Mouse (Mus musculus) embryonic stem cell, embryonic (primary cell): Measurements from ENCODE around the gene Abhd14a.

Experiments
- CTCF ChIA-PET, 4 experiments: fragments of 300-600 bp in 2 of 4; fragments of 350-600 bp in 2 of 4; sonication (Branson Sonifier 250); formaldehyde crosslinking; loops; one replicate each; lab custom pipeline; 2022; ENCODE audit warnings: inconsistent platforms in 2 of 4; lab: Charles Lee
- POLR2A ChIA-PET, 4 experiments: fragments of 300-600 bp in 2 of 4; fragments of 350-600 bp in 2 of 4; sonication (Branson Sonifier 250); formaldehyde crosslinking; loops; one replicate each; lab custom pipeline; 2022; ENCODE audit warnings: antibody characterized with exemption in 4 of 4, inconsistent platforms in 1 of 4; lab: Charles Lee

Abhd14a gene

DNA sequence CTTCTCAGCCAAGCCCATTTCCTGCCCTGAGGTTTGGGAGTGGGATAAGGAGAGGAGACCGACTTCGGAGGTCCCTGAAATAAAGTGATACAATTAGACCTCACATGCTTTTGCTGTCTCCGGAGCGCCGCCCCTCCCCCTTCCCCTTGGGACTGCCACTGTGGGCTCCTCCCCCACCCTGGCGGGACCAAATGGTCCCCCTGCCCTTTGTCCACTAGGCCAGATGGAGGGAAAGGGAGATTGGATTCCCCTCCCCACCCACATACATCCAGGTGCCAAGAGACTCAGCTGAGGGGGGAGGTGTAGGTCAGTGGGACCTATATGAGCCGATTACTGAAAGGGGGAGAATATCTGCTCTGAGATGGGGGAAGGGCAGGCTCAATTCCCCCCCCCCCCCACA lies 5.3 kb upstream of the Abhd14a start:
- POLR2A ChIA-PET, result interaction anchor here (0.6 to 16.6 kb wide), 26 partner anchors 11 to 958 kb away, joined by 3 to 505 read pairs (median 5); partner anchors contain the start of genes Acy1 (in 3 of the 4), Rpl29 (in 3 of the 4), Parp3 (in 2 of the 4) and Rrp9 (in 2 of the 4)
- CTCF ChIA-PET, result interaction anchor here in 3 of 4 experiments (0.6 to 7.4 kb wide), 9 partner anchors 15 to 241 kb away, joined by 3 to 86 read pairs (median 4); partner anchors contain the start of genes Parp3 (in 3 of the 3), Acy1 (in 1 of the 3) and Rrp9 (in 1 of the 3)

DNA sequence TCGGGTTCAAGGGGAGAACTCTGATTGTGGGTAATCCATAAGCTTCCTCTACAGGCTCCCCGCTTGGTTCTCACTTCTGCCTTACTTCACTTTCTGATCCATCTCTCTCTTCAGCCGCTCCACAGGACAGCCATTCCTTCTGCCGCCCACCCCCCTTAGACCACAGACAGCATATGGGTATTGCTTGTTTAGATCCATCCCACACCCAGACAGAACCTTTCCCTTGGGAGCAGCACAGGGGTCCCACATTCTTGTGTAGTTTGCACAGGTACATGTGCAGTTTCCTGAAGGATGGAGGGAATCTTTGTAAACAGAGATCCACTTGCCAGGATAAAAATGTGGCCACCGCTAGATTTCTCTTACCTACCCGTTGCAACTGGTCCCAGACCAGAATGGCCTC lies 4.9 kb upstream of the Abhd14a start:
- CTCF ChIA-PET, result interaction anchor here in 2 of 4 experiments (1.3 to 7.4 kb wide), 3 partner anchors 24 to 31 kb away, joined by 6 to 86 read pairs (median 9); partner anchors contain the start of genes Parp3 (in 2 of the 2) and Rrp9 (in 1 of the 2)
- POLR2A ChIA-PET, result interaction anchor here (0.6 to 16.6 kb wide), 17 partner anchors 13 to 282 kb away, joined by 3 to 505 read pairs (median 5); partner anchors contain the start of genes Acy1 (in 3 of the 4), Rpl29 (in 3 of the 4), Parp3 (in 2 of the 4) and Rrp9 (in 2 of the 4)

DNA sequence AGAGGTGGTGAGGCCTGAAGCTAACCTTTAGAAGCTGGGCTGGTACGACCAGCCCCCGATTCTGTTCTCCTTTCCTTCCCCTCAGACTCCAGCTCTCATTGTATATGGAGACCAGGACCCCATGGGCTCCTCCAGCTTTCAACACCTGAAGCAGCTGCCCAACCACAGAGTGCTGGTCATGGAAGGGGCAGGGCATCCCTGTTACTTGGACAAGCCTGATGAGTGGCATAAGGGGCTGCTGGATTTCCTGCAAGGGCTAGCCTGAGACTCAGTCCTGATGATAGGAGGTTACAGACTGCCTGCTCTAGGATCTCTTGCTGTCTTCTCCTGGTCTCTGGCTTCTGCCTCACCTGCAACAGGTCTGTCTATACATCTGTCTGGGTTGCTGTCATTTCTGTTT lies 4.4 kb upstream of the Abhd14a start:
- POLR2A ChIA-PET, result interaction anchor here in 3 of 4 experiments (0.6 to 16.6 kb wide), 14 partner anchors 8 to 210 kb away, joined by 3 to 505 read pairs (median 10); partner anchors contain the start of genes Rpl29 (in 3 of the 3), Acy1 (in 2 of the 3), Parp3 (in 2 of the 3) and Rrp9 (in 2 of the 3)
- CTCF ChIA-PET, result interaction anchor here in 1 of 4 experiments (1.0 to 7.4 kb wide), 2 partner anchors 14 to 24 kb away, joined by 3 to 86 read pairs; partner anchors contain the start of genes Acy1, Parp3 and Rrp9

DNA sequence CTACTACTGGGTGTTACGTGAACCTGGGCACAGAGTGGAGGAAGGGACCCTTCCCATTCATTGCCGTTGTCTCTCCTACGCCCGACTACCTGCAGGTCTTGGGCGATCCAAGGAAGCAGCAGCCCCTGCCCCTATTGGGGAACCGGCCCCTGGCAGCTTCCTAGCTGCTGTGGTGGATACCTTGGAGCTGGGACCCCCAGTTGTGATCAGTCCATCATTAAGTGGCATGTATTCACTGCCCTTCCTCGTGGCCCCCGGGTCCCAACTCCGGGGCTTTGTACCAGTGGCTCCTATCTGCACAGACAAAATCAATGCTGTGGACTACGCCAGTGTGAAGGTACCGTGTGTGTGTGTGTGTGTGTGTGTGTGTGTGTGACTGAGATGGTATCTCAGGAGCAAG lies 3.8 kb upstream of the Abhd14a start:
- POLR2A ChIA-PET, result interaction anchor here in 3 of 4 experiments (0.8 to 16.6 kb wide), 19 partner anchors 9 to 289 kb away, joined by 3 to 505 read pairs (median 6); partner anchors contain the start of genes Acy1 (in 3 of the 3), Rpl29 (in 3 of the 3), Parp3 (in 2 of the 3) and Rrp9 (in 2 of the 3)
- CTCF ChIA-PET, result interaction anchor here in 2 of 4 experiments (1.0 to 7.4 kb wide), 4 partner anchors 13 to 25 kb away, joined by 3 to 86 read pairs (median 7); partner anchors contain the start of genes Parp3 (in 2 of the 2), Acy1 (in 1 of the 2) and Rrp9 (in 1 of the 2)

DNA sequence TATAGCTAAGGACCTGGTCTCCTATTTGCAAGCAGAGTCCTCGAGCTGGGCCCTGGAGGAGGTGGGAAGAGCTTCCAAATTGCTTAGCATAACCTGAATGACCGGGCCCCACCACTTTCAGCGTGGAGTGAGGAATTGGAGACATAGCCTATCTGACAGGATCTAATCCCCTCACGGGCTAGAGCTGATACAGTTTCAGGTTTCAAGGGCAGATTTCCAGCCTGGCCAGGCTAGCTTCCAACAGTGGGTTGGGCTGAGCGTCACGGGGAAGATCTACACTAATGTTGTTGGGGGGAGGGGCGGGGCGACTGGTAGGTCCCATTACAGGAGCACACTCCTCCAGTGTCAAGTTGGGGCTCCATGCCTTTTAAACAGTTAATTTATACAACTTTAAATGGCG lies 3.2 kb upstream of the Abhd14a start:
- CTCF ChIA-PET, result interaction anchor here (0.6 to 7.4 kb wide), 7 partner anchors 21 to 384 kb away, joined by 3 to 86 read pairs (median 6); partner anchors contain the start of genes Parp3 (in 3 of the 4) and Rrp9 (in 1 of the 4)
- POLR2A ChIA-PET, result interaction anchor here in 3 of 4 experiments (0.5 to 16.6 kb wide), 26 partner anchors 8 to 289 kb away, joined by 3 to 505 read pairs (median 5); partner anchors contain the start of genes Acy1 (in 3 of the 3), Rpl29 (in 3 of the 3), Parp3 (in 2 of the 3) and Rrp9 (in 2 of the 3)

DNA sequence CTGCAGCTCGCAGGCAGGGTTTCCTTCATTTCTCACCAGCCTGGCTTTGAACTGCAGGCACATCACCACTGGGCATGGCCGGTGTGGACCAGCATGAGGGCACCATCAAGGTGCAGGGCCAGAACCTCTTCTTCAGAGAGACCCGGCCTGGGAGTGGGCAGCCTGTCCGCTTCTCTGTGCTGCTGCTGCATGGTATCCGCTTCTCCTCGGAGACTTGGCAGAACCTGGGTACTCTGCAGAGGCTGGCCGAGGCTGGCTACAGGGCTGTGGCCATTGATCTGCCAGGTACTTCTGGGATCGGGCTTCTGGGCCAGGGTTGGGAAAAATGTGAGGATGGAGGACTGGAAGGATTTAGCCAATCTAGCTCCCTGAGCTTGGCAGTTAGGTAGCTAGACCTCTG lies 2.5 kb upstream of the Abhd14a start:
- CTCF ChIA-PET, result interaction anchor here in 3 of 4 experiments (0.9 to 7.4 kb wide), 6 partner anchors 22 to 194 kb away, joined by 3 to 86 read pairs (median 7); partner anchors contain the start of genes Parp3 (in 3 of the 3) and Rrp9 (in 1 of the 3)
- POLR2A ChIA-PET, result interaction anchor here in 3 of 4 experiments (0.7 to 16.6 kb wide), 20 partner anchors 8 to 280 kb away, joined by 3 to 505 read pairs (median 6); partner anchors contain the start of genes Acy1 (in 3 of the 3), Rpl29 (in 3 of the 3), Parp3 (in 2 of the 3) and Rrp9 (in 2 of the 3)

DNA sequence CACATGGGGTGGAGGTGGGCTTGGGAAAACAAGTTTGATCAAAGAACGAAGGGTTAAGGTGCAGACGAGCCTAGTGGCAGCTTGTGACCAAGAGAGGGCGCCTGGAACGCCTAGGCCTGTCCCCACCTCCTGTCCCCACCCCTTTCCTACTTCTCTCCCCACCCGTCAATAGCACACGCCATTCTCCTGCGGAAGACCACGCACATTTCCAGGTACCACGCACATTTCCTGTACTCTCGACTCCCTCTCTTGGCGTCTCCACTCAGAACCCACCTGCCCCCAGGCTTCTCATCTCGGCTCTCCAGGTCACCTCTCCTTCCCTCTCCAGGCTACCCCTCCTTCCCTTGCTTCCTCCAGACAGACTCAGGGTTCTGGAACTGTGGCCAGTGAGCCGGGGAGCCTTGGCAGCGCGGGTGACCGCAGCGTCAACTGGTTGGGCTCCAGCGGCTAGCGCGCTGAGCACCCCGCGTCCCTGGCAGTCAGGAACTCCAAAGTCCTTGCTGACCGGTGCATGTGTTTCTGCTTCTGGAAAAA lies 1.1 kb upstream of the Abhd14a start:
- CTCF ChIA-PET, result interaction anchor here in 3 of 4 experiments (0.5 to 7.4 kb wide), 16 partner anchors 10 to 300 kb away, joined by 3 to 86 read pairs (median 4); partner anchors contain the start of genes Acy1 (in 3 of the 3), Parp3 (in 2 of the 3), Alas1 (in 1 of the 3) and Rpl29 (in 1 of the 3)
- POLR2A ChIA-PET, result interaction anchor here (0.6 to 16.6 kb wide), 19 partner anchors 9 to 278 kb away, joined by 3 to 505 read pairs (median 4); partner anchors contain the start of genes Parp3 (in 3 of the 4), Rpl29 (in 3 of the 4), Acy1 (in 2 of the 4) and Rrp9 (in 2 of the 4)

DNA sequence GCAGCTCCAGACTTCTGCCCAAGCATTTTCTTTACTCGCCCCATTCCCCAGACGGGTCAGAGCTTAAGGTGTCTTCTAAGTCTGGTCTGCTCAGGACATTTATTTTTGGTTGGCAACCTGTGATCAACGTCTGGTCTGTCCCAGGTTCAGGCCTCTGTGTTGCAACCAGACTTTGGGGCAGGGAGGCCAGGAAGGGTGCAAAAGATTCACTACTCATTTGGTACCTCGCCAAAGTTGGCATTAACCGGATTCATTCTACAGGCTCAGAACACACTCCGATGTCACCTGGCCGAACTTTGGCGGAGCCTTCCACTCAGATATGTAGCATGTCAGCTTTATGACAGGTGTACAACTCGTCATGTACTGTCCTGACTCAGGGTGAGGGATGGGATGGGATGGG lies 473 bp upstream of the Abhd14a start:
- POLR2A ChIA-PET, result interaction anchor here (0.5 to 16.6 kb wide), 28 partner anchors 9 to 278 kb away, joined by 3 to 505 read pairs (median 4); partner anchors contain the start of genes Parp3 (in 3 of the 4), Rpl29 (in 3 of the 4), Acy1 (in 2 of the 4) and Rrp9 (in 2 of the 4)
- CTCF ChIA-PET, result interaction anchor here in 3 of 4 experiments (0.5 to 7.4 kb wide), 18 partner anchors 9 to 299 kb away, joined by 3 to 86 read pairs (median 4); partner anchors contain the start of genes Acy1 (in 3 of the 3), Parp3 (in 3 of the 3), Rrp9 (in 2 of the 3) and Alas1 (in 1 of the 3)

DNA sequence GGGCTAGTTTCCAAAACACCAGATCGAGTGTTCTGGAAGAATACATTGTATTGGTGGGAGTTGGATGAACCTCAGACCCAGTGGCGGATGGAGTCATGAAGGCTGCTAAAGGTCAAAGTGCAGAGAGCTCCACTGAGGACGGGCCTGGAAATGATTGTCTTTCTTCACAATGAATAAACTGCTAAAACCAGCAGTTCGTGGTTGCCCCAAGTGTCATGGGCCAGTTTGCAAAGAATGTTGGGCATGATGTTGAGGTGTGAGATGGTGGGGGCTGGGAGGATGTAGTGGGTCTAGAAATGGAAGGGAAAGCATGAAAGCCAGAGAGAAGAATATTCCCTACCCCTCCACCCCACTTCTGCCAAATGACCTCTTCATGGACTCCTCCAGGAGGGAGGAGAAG lies 2.6 kb downstream of the Abhd14a start:
- CTCF ChIA-PET, result interaction anchor here in 2 of 4 experiments (1.9 to 2.1 kb wide), 2 partner anchors 32 kb away, joined by 5 to 12 read pairs; partner anchors contain the start of genes Parp3 (in 2 of the 2) and Rrp9 (in 1 of the 2)
- POLR2A ChIA-PET, result interaction anchor here in 2 of 4 experiments (1.2 to 16.6 kb wide), 6 partner anchors 9 to 141 kb away, joined by 3 to 505 read pairs (median 8); partner anchors contain the start of genes Rpl29 (in 2 of the 2), Acy1 (in 1 of the 2), Parp3 (in 1 of the 2) and Rrp9 (in 1 of the 2)

DNA sequence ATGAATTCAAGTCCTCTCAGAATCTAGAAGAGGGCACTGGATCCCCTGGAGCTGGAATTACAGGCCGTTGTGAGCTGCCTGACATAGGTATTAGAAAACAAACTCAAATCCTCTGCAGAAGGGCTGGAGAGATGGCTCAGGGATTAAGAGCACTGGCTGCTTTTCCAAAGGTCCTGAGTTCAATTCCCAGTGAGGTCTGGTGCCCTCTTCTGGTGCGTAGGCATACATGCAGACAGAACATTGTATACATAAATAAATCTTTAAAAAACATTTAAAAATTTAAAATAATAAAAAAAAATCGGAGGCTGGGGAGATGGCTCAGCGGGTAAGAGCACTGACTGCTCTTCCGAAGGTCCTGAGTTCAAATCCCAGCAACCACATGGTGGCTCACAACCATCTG lies 4.8 kb downstream of the Abhd14a start:
- POLR2A ChIA-PET, result interaction anchor here in 3 of 4 experiments (0.6 to 16.1 kb wide), 7 partner anchors 8 to 29 kb away, joined by 3 to 196 read pairs (median 4); partner anchors contain the start of gene Rpl29 (in 2 of the 3)
- CTCF ChIA-PET, result interaction anchor here in 3 of 4 experiments (0.7 to 1.9 kb wide), 4 partner anchors 21 to 34 kb away, joined by 3 to 5 read pairs (median 4); partner anchors contain the start of gene Parp3 (in 1 of the 3)

DNA sequence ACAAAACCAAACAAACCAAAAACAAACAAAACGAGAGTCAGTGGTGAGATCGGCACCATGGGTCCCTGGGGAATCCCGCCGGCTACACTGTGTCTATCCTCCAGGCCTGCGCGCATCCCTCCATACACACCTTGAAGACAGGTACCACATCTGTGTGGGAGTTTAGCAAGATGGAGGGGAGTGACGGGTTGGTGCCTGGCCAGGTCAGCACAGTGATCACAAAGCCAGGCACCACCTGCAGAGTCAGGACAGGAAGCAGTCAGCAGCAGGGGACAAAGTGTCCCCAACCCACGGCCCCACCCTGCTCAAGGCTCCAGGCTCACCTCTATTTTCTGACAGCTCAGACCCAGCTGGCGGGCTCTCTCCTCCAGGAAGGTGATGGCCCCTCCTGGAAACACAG lies 10.9 kb downstream of the Abhd14a start:
- CTCF ChIA-PET, result interaction anchor here in 2 of 4 experiments (0.6 to 1.5 kb wide), 3 partner anchors 14 to 207 kb away, joined by 3 to 4 read pairs (median 4); partner anchors contain the start of gene Parp3 (in 1 of the 2)
- POLR2A ChIA-PET, result interaction anchor here in 3 of 4 experiments (0.6 to 14.6 kb wide), 14 partner anchors 11 to 265 kb away, joined by 3 to 505 read pairs (median 4); partner anchors contain the start of genes Abhd14a (in 2 of the 3), Abhd14b (in 2 of the 3), Parp3 (in 2 of the 3) and Pcbp4 (in 2 of the 3)

DNA sequence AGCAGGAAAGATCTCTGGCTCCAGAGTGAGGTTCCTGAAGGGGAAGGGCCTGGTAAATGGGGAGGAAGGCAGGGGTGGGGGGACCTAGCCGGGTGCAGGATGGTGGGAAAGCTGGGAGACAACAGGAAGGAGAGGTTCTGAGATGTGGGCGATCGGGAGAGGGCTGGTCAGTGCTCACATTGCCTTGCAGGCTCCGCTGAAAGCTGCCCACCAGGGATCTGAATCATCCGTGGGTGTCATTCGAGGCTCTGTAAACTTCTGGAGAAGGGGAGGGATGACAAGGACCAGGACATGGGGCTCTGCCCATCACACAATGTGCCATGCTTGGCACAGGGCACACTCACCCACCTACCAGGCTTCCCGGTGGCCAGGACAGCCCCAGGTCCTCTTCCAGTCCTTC lies 14.1 kb downstream of the Abhd14a start:
- ChIA-PET POLR2A (interaction anchor here (0.5 to 14.6 kb wide), 42 partner anchors 8 to 941 kb away, joined by 3 to 505 read pairs (median 5); partner anchors contain the start of genes Parp3 (in 4 of the 4), Pcbp4 (in 3 of the 4), Rrp9 (in 3 of the 4) and Abhd14a (in 2 of the 4)), CTCF (interaction anchor here in 2 of 4 experiments (1.4 to 2.5 kb wide), 4 partner anchors 12 to 43 kb away, joined by 4 to 13 read pairs (median 8); partner anchors contain the start of genes Parp3 (in 2 of the 2) and Rrp9 (in 1 of the 2))

DNA sequence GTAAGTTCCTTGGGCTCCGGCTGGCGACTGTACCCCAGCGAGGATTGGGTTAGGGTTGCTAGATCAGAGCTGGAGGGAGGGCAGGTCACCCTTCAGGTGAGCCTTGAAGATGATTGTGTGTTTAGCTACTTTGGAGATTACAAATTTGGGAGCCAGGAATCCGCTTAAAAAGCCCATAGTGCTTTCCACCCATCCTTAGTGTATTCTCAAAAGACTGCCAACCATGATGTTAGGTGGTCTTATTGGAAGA lies 17.5 kb downstream of the Abhd14a start:
- POLR2A ChIA-PET, result interaction anchor here (0.6 to 14.6 kb wide), 86 partner anchors 8 to 644 kb away, joined by 3 to 505 read pairs (median 5); partner anchors contain the start of genes Parp3 (in 4 of the 4), Abhd14a (in 3 of the 4), Abhd14b (in 3 of the 4) and Acy1 (in 3 of the 4)
- CTCF ChIA-PET, result interaction anchor here (0.6 to 3.7 kb wide), 9 partner anchors 8 to 317 kb away, joined by 3 to 35 read pairs (median 3); partner anchors contain the start of genes Parp3 (in 2 of the 4), Abhd14a (in 1 of the 4), Abhd14b (in 1 of the 4) and Acy1 (in 1 of the 4)

DNA sequence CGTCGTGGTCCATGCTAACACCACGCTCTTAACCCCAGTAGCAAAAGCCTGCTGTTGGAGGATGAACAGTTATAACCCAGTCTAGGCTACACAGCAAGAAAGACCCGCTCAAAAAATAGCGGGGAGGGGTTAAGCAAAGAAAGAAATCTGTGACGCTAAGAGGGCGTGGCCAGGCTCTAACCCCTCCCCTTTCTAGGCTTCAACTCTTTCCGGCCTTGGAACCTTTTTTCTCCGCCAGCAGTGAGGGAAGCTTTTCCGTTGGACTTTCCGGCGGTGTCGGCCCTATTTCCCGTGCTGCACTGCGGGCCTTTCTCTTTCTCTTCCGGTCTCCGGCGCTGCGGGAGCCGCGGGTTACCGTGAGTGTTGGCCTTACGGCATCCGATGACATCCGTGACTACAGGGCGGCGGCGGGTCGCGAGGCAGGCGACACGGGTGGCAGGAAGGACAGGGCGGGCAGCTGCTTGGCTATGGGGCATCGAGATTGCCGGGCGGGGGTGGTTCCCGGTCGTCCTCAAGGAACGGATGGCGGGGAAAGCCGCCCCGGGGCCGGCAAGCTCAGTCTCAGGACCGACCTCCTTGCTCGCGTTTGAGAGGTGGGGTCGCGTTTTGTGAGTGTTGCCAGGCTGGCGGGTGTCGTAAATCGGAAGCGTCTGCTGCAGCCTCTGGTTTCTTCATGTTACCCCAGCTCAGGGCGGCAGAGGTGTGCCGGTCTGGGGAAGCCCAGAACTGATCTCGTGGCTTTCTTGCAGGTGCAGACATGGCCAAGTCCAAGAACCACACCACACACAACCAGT lies 18.1 kb downstream of the Abhd14a start, which contains the start of gene Rpl29:
Gene Rpl29 (plus strand): TSS at position 234 of the 794 bp plus-strand sequence.
- ChIA-PET CTCF (interaction anchor here (0.6 to 3.7 kb wide), 16 partner anchors 9 to 317 kb away, joined by 3 to 35 read pairs (median 3); partner anchors contain the start of genes Parp3 (in 4 of the 4), Rrp9 (in 2 of the 4), Abhd14a (in 1 of the 4) and Abhd14b (in 1 of the 4)), POLR2A (interaction anchor here (0.6 to 14.6 kb wide), 121 partner anchors 8 to 643 kb away, joined by 3 to 505 read pairs (median 4); partner anchors contain the start of genes Parp3 (in 4 of the 4), Abhd14a (in 3 of the 4), Abhd14b (in 3 of the 4) and Acy1 (in 3 of the 4))

DNA sequence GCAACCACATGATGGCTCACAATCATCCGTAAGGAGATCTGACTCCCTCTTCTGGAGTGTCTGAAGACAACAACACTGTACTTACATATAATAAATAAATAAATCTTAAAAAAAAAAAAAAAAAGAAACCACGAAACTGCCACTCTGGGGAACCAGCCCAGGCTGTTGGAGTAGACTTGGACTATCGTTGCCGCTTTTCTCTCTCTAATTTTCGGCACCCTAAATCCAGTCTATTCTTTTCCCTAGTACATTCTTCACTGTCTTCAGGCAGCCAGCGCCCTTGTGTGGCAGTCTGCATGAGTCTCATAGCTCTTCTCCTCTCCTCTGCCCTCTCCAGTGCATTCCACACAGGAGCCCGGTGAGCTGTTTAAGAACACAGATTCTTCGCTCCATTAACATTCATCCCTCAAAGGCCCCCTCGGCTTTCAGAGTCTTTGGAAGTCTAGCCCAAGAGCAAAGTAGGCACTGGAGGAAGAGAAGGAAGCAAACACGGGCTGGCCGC lies 18.7 kb downstream of the Abhd14a start:
- ChIA-PET CTCF (interaction anchor here (0.7 to 3.7 kb wide), 16 partner anchors 10 to 348 kb away, joined by 3 to 35 read pairs (median 3); partner anchors contain the start of genes Parp3 (in 4 of the 4), Rrp9 (in 2 of the 4), Abhd14a (in 1 of the 4) and Abhd14b (in 1 of the 4)), POLR2A (interaction anchor here (0.6 to 14.6 kb wide), 93 partner anchors 7 to 394 kb away, joined by 3 to 505 read pairs (median 5); partner anchors contain the start of genes Acy1 (in 3 of the 4), Parp3 (in 3 of the 4), Pcbp4 (in 3 of the 4) and Poc1a (in 3 of the 4))
